18 mouse cellular contexts compared by ENCODE assay signal in the genomic region with DNA sequence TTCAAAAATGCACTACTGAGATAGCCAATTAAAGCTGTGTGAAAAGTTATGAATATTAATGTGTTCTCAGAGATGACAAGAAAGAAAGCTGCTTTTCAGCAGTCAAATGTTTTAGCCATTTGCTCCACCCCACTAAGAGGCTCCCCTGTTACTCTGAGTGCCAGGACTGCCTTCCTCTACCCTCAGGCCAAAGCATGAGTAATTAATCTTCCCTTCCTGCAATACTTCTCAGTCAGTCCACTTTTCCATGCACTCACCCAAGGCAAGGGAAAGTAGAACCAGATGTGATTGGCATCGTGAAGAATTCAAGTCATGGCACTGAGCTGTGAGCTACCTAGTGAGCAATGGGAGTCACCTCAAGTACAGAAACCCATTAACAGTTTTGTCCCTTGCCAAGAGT.
DNase-seq lines count a peak whose midpoint lies in the region; ATAC-seq and TF ChIP-seq lines count a peak whose summit lies in the region.
"Had no signal": no experiment of that assay in that cellular context is flagged by ENCODE, and none has a peak within 500 bp of the region (broad histone marks: within the 10 kb centered on the region; RNA-seq: fewer than 3 reads in every experiment).

No protein-coding gene starts in this region.

- intact Hi-C loops in heart, postnatal 36 days (cut with DNase I) = no loop called here

- no peaks in the 10 kb centered on the region for H3K9me3 ChIP-seq in midbrain, embryonic 13.5 days
- no peaks in the 10 kb centered on the region for H3K9me3 ChIP-seq in midbrain, embryonic 10.5 days (replicated peaks)
- H3K9me3 ChIP-seq in midbrain, embryonic 16.5 days (replicated peaks; ENCODE audit: control insufficient read depth, low read length, poor library complexity, severe bottlenecking) = no peaks in the 10 kb centered on the region
- H3K9me3 ChIP-seq: heart, embryonic 13.5 days; hindbrain, embryonic 15.5 days; limb, embryonic 12.5 days; neural tube, embryonic 13.5 days had no signal

- no peak for TF ChIP-seq POLR2A in kidney, adult 2 months (IDR thresholded peaks at IDR 0.05; ENCODE audit: low read depth, low read length)

- no peak overlapping the region for H3K9ac ChIP-seq in midbrain, embryonic 13.5 days (replicated peaks)
- no peak overlapping the region for H3K9ac ChIP-seq in midbrain, embryonic 16.5 days (ENCODE audit: low read depth, low read length)
- H3K9ac ChIP-seq: heart, embryonic 13.5 days; hindbrain, embryonic 15.5 days; limb, embryonic 12.5 days; liver, postnatal 0 days; neural tube, embryonic 13.5 days had no signal

- no peak overlapping the region for H3K4me3 ChIP-seq in midbrain, embryonic 13.5 days (replicated peaks)
- no peak overlapping the region for H3K4me3 ChIP-seq in midbrain, embryonic 10.5 days
- no peak overlapping the region for H3K4me3 ChIP-seq in midbrain, embryonic 16.5 days (ENCODE audit: low read depth, low read length)
- no peak overlapping the region for H3K4me3 ChIP-seq in kidney, adult 2 months (ENCODE audit: insufficient read depth, low read depth, low read length)
- H3K4me3 ChIP-seq: heart, embryonic 13.5 days; hindbrain, embryonic 15.5 days; limb, embryonic 12.5 days; neural tube, embryonic 13.5 days had no signal

- no peak overlapping the region for H3K4me2 ChIP-seq in midbrain, embryonic 13.5 days (replicated peaks)
- H3K4me2 ChIP-seq in midbrain, embryonic 16.5 days (ENCODE audit: low read length) = no peak overlapping the region
- H3K4me2 ChIP-seq: heart, embryonic 13.5 days; hindbrain, embryonic 15.5 days; limb, embryonic 12.5 days; neural tube, embryonic 13.5 days had no signal

- no peak for TF ChIP-seq CTCF in kidney, adult 2 months (conservative IDR thresholded peaks at IDR 0.05; ENCODE audit: insufficient read depth, insufficient read length, low read depth, low read length)

- no peaks in the 10 kb centered on the region for H3K27me3 ChIP-seq in midbrain, embryonic 13.5 days
- no peaks in the 10 kb centered on the region for H3K27me3 ChIP-seq in midbrain, embryonic 10.5 days (ENCODE audit: low read depth, poor library complexity, severe bottlenecking)
- no peaks in the 10 kb centered on the region for H3K27me3 ChIP-seq in midbrain, embryonic 16.5 days (ENCODE audit: control insufficient read depth, insufficient read depth, low read depth, low read length)
- H3K27me3 ChIP-seq in kidney, adult 2 months (replicated peaks; ENCODE audit: control insufficient read depth, insufficient read depth, low read length) = no peaks in the 10 kb centered on the region
- H3K27me3 ChIP-seq: heart, embryonic 13.5 days; hindbrain, embryonic 15.5 days; limb, embryonic 12.5 days; neural tube, embryonic 13.5 days; Patski had no signal

- no peaks in the 10 kb centered on the region for H3K36me3 ChIP-seq in midbrain, embryonic 13.5 days
- no peaks in the 10 kb centered on the region for H3K36me3 ChIP-seq in midbrain, embryonic 10.5 days
- H3K36me3 ChIP-seq in midbrain, embryonic 16.5 days (ENCODE audit: control insufficient read depth, insufficient read depth, low read length) = no peaks in the 10 kb centered on the region
- H3K36me3 ChIP-seq in kidney, adult 2 months (ENCODE audit: control insufficient read depth, insufficient read depth, low read length) = no peaks in the 10 kb centered on the region
- H3K36me3 ChIP-seq: heart, embryonic 13.5 days; hindbrain, embryonic 15.5 days; limb, embryonic 12.5 days; neural tube, embryonic 13.5 days had no signal

- ATAC-seq in midbrain, embryonic 13.5 days = 0 out of 2 replicates have a peak, but pooled peaks have one; percentile 43
- ATAC-seq in midbrain, embryonic 16.5 days = peak; percentile 62
- ATAC-seq: liver, postnatal 0 days; Patski had no signal

- 77% methylated on average over 1 of the region's 1 CpGs for WGBS in midbrain, embryonic 13.5 days
- 83% methylated on average over 1 of the region's 1 CpGs for WGBS in midbrain, embryonic 10.5 days
- 53% methylated on average over 1 of the region's 1 CpGs for WGBS in midbrain, embryonic 16.5 days
- WGBS in kidney, adult 2 months = 60% methylated on average over 1 of the region's 1 CpGs

- H3K27ac ChIP-seq in midbrain, embryonic 13.5 days = no peak overlapping the region
- no peak overlapping the region for H3K27ac ChIP-seq in midbrain, embryonic 10.5 days (replicated peaks)
- no peak overlapping the region for H3K27ac ChIP-seq in midbrain, embryonic 16.5 days (ENCODE audit: low read length)
- H3K27ac ChIP-seq in kidney, adult 2 months (ENCODE audit: insufficient read depth, low read depth, low read length) = no peak overlapping the region
- H3K27ac ChIP-seq: heart, embryonic 13.5 days; hindbrain, embryonic 15.5 days; limb, embryonic 12.5 days; neural tube, embryonic 13.5 days had no signal

- H3K4me1 ChIP-seq in midbrain, embryonic 13.5 days (replicated peaks) = 0 out of 2 replicates have a peak, but pooled peaks cover 5% of the 10 kb centered on the region
- H3K4me1 ChIP-seq in midbrain, embryonic 10.5 days = no peaks in the 10 kb centered on the region
- H3K4me1 ChIP-seq in midbrain, embryonic 16.5 days (ENCODE audit: control insufficient read depth, insufficient read depth, low read length) = no peaks in the 10 kb centered on the region
- no peaks in the 10 kb centered on the region for H3K4me1 ChIP-seq in kidney, adult 2 months (ENCODE audit: control insufficient read depth, insufficient read depth, low read length)
- H3K4me1 ChIP-seq: heart, embryonic 13.5 days; hindbrain, embryonic 15.5 days; neural tube, embryonic 13.5 days had no signal

- peak; percentile 27 for DNase-seq in embryo, embryonic 10 days (ENCODE audit: low spot score)
- no peak for DNase-seq in embryo, embryonic 9.5 days (ENCODE audit: extremely low spot score)
- DNase-seq in midbrain, embryonic 10.5 days (ENCODE audit: low spot score) = no peak
- DNase-seq in fibroblast of lung, adult 2 months (ENCODE audit: low read depth) = peak; percentile 47
- no peak for DNase-seq in heart, postnatal 36 days
- no peak for DNase-seq in kidney, adult 2 months
- DNase-seq: cerebellum, adult 11 months; cerebellum, postnatal 25 days; kidney, adult 9 months; kidney, postnatal 4 days; liver, postnatal 0 days had no signal

Comparison
In these comparisons a context has a peak if more than half of its experiments do, and no peak if none do; other contexts are left out.
1. DNase-seq: peak in embryo, embryonic 10 days (single experiment) and fibroblast of lung, adult 2 months (single experiment); none in embryo, embryonic 9.5 days (single experiment), midbrain, embryonic 10.5 days (single experiment), heart, postnatal 36 days (0 of 2) and kidney, adult 2 months (single experiment).